Mouse (Mus musculus): ENCODE results near the gene Ncs1. TPM values are rescaled to one million over a fixed set of nuclear protein-coding genes. Genes with fewer than 3 reads are reported as not detected.
A peak's percentile ranks its signal among the peaks of the same experiment; 100 is the strongest.

Ncs1 gene
- polyA plus RNA-seq, 1 experiment from 2014 or later, result 66.5 TPM

GRCm38 (mm10) chr2:31268631-31269030 lies 23.0 kb downstream of the Ncs1 start:
- 42% methylated on average over 5 of the region's 5 CpGs for WGBS
- Histone ChIP-seq H3K27ac (replicated peaks) (no peak overlapping the region), H3K4me1 (peaks cover 56% of the 10 kb centered on the region), H3K9me3 (no peaks in the 10 kb centered on the region), H3K36me3 (replicated peaks) (peaks cover 53% of the 10 kb centered on the region), H3K4me3 (no peak overlapping the region), H3K27me3 (replicated peaks; ENCODE audit: low read depth, poor library complexity, severe bottlenecking) (no peaks in the 10 kb centered on the region)
- peak; percentile 31 for DNase-seq (ENCODE audit: low spot score)

DNA sequence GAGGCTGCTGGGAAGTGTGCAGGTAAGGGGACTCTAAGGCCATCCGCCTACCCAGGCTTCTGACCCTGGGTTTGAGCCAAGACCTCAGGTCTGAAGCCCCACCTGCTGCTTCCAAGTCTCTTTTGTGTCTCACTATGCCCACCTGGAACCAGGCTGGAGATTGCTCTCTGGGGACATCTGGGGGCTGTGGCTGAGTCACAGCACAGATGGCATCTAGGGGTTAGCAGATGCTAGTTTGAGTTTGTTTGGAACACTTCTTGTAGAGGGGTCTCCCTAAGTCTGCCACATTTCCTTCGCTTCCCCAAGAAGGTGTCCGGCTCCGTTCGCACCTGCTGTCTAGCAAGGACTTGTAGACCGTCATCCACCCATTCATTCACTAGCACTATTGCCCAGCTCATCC lies 23.6 kb downstream of the Ncs1 start:
- H3K4me1 ChIP-seq, result peaks cover 50% of the 10 kb centered on the region
- peaks cover 59% of the 10 kb centered on the region for H3K36me3 ChIP-seq (replicated peaks)
- H3K9me3 ChIP-seq, result no peaks in the 10 kb centered on the region
- H3K4me3 ChIP-seq, result no peak overlapping the region
- WGBS, result 94% methylated on average over 6 of the region's 6 CpGs
- H3K27me3 ChIP-seq (replicated peaks; ENCODE audit: low read depth, poor library complexity, severe bottlenecking), result no peaks in the 10 kb centered on the region
- no peak for DNase-seq (ENCODE audit: low spot score)
- no peak overlapping the region for H3K27ac ChIP-seq (replicated peaks)

DNA sequence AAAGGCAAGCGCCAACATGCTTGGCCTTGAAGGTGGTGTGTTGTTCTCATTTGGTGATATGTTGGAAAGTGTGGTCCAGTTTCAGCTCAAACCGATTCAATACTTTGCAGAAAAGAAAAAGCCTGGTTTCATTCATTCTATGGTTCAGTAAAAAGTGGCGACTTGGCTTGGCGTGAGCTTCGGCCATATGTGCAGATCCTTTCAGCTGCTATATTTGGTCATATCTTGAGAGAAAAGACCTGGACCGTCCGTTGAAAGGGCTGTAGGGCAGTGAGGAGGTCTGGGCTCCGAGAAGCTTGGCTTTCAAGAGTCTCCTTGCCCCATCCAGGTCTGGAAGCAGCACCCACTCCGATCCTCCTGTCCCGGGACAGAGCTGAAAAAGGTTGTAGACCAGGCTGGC lies 24.2 kb downstream of the Ncs1 start:
- H3K4me1 ChIP-seq, result peaks cover 43% of the 10 kb centered on the region
- no peak overlapping the region for H3K4me3 ChIP-seq
- WGBS, result 94% methylated on average over 10 of the region's 10 CpGs
- H3K27ac ChIP-seq (replicated peaks), result no peak overlapping the region
- peaks cover 63% of the 10 kb centered on the region for H3K36me3 ChIP-seq (replicated peaks)
- DNase-seq (ENCODE audit: low spot score), result no peak
- no peaks in the 10 kb centered on the region for H3K27me3 ChIP-seq (replicated peaks; ENCODE audit: low read depth, poor library complexity, severe bottlenecking)
- H3K9me3 ChIP-seq, result no peaks in the 10 kb centered on the region

GRCm38 (mm10) chr2:31270470-31270869 lies 24.8 kb downstream of the Ncs1 start:
- no peak overlapping the region for H3K27ac ChIP-seq (replicated peaks)
- H3K9me3 ChIP-seq, result no peaks in the 10 kb centered on the region
- peaks cover 69% of the 10 kb centered on the region for H3K36me3 ChIP-seq (replicated peaks)
- DNase-seq (ENCODE audit: low spot score), result no peak
- peaks cover 37% of the 10 kb centered on the region for H3K4me1 ChIP-seq
- WGBS, result 92% methylated on average over 8 of the region's 8 CpGs
- no peak overlapping the region for H3K4me3 ChIP-seq
- no peaks in the 10 kb centered on the region for H3K27me3 ChIP-seq (replicated peaks; ENCODE audit: low read depth, poor library complexity, severe bottlenecking)

GRCm38 (mm10) chr2:31271071-31271470 lies 25.4 kb downstream of the Ncs1 start:
- peaks cover 73% of the 10 kb centered on the region for H3K36me3 ChIP-seq (replicated peaks)
- no peak overlapping the region for H3K4me3 ChIP-seq
- 92% methylated on average over 1 of the region's 1 CpGs for WGBS
- H3K27ac ChIP-seq (replicated peaks), result no peak overlapping the region
- no peaks in the 10 kb centered on the region for H3K27me3 ChIP-seq (replicated peaks; ENCODE audit: low read depth, poor library complexity, severe bottlenecking)
- peaks cover 31% of the 10 kb centered on the region for H3K4me1 ChIP-seq
- no peaks in the 10 kb centered on the region for H3K9me3 ChIP-seq
- no peak for DNase-seq (ENCODE audit: low spot score)

GRCm38 (mm10) chr2:31274993-31275392 lies 29.4 kb downstream of the Ncs1 start:
- H3K4me3 ChIP-seq, result no peak overlapping the region
- no peak for DNase-seq (ENCODE audit: low spot score)
- no peaks in the 10 kb centered on the region for H3K9me3 ChIP-seq
- H3K27me3 ChIP-seq (replicated peaks; ENCODE audit: low read depth, poor library complexity, severe bottlenecking), result no peaks in the 10 kb centered on the region
- 93% methylated on average over 6 of the region's 6 CpGs for WGBS
- H3K36me3 ChIP-seq (replicated peaks), result peaks cover 82% of the 10 kb centered on the region
- H3K27ac ChIP-seq (replicated peaks), result no peak overlapping the region
- no peaks in the 10 kb centered on the region for H3K4me1 ChIP-seq

- no peak overlapping the region for H3K27ac ChIP-seq (replicated peaks)
- H3K4me1 ChIP-seq, result no peaks in the 10 kb centered on the region
- WGBS, result 77% methylated on average over 6 of the region's 6 CpGs
- no peak overlapping the region for H3K4me3 ChIP-seq
- H3K27me3 ChIP-seq (replicated peaks; ENCODE audit: low read depth, poor library complexity, severe bottlenecking), result no peaks in the 10 kb centered on the region
- H3K9me3 ChIP-seq, result no peaks in the 10 kb centered on the region
- no peak for DNase-seq (ENCODE audit: low spot score)
- H3K36me3 ChIP-seq (replicated peaks), result peaks cover 88% of the 10 kb centered on the region
Observed at GRCm38 (mm10) chr2:31277810-31278209, 32.2 kb downstream of the Ncs1 start.

DNA sequence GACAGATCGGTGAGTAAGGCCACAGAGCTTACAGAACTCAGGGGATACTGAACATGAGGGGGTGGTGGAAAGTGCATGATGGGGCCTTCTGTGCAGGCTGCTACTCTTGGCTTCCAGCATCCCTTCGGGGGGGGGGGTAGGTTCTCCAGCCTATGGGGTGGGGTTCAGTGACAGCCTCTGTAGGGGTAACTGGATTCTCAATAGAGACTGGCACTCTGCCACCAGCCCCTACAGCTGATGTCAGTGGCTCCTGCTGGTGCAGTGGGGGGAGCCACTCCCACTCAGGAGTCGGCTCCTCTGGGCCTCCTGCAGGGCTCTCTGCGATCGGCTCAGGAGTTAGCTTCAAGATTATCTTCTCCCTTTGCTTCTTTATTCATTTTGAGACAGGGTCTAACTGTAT lies 32.9 kb downstream of the Ncs1 start:
- Histone ChIP-seq H3K36me3 (replicated peaks) (peaks cover 92% of the 10 kb centered on the region), H3K4me1 (no peaks in the 10 kb centered on the region), H3K9me3 (no peaks in the 10 kb centered on the region), H3K27me3 (replicated peaks; ENCODE audit: low read depth, poor library complexity, severe bottlenecking) (no peaks in the 10 kb centered on the region), H3K4me3 (no peak overlapping the region), H3K27ac (replicated peaks) (no peak overlapping the region)
- 86% methylated on average over 5 of the region's 5 CpGs for WGBS
- DNase-seq (ENCODE audit: low spot score), result no peak

- peaks cover 94% of the 10 kb centered on the region for H3K36me3 ChIP-seq (replicated peaks)
- H3K9me3 ChIP-seq, result no peaks in the 10 kb centered on the region
- no peak for DNase-seq (ENCODE audit: low spot score)
- H3K4me1 ChIP-seq, result no peaks in the 10 kb centered on the region
- no peak overlapping the region for H3K4me3 ChIP-seq
- no peaks in the 10 kb centered on the region for H3K27me3 ChIP-seq (replicated peaks; ENCODE audit: low read depth, poor library complexity, severe bottlenecking)
- WGBS, result 93% methylated on average over 8 of the region's 8 CpGs
- no peak overlapping the region for H3K27ac ChIP-seq (replicated peaks)
Observed at GRCm38 (mm10) chr2:31281138-31281537, 35.5 kb downstream of the Ncs1 start.

- peak; percentile 31 for DNase-seq (ENCODE audit: low spot score)
- Histone ChIP-seq H3K27ac (replicated peaks) (no peak overlapping the region), H3K4me3 (no peak overlapping the region), H3K27me3 (replicated peaks; ENCODE audit: low read depth, poor library complexity, severe bottlenecking) (no peaks in the 10 kb centered on the region), H3K9me3 (no peaks in the 10 kb centered on the region), H3K4me1 (no peaks in the 10 kb centered on the region), H3K36me3 (replicated peaks) (peaks cover 94% of the 10 kb centered on the region)
- WGBS, result 53% methylated on average over 7 of the region's 7 CpGs
Observed at GRCm38 (mm10) chr2:31282266-31282665, 36.6 kb downstream of the Ncs1 start.

GRCm38 (mm10) chr2:31282880-31283279 lies 37.3 kb downstream of the Ncs1 start:
- Histone ChIP-seq H3K27ac (replicated peaks) (no peak overlapping the region), H3K9me3 (no peaks in the 10 kb centered on the region), H3K4me3 (no peak overlapping the region), H3K27me3 (replicated peaks; ENCODE audit: low read depth, poor library complexity, severe bottlenecking) (no peaks in the 10 kb centered on the region), H3K4me1 (no peaks in the 10 kb centered on the region), H3K36me3 (replicated peaks) (peaks cover 94% of the 10 kb centered on the region)
- 94% methylated on average over 12 of the region's 12 CpGs for WGBS
- DNase-seq (ENCODE audit: low spot score), result no peak

- Histone ChIP-seq H3K27me3 (replicated peaks; ENCODE audit: low read depth, poor library complexity, severe bottlenecking) (no peaks in the 10 kb centered on the region), H3K4me1 (no peaks in the 10 kb centered on the region), H3K36me3 (replicated peaks) (peaks cover 96% of the 10 kb centered on the region), H3K4me3 (no peak overlapping the region), H3K27ac (replicated peaks) (no peak overlapping the region), H3K9me3 (no peaks in the 10 kb centered on the region)
- DNase-seq (ENCODE audit: low spot score), result no peak
- 91% methylated on average over 5 of the region's 5 CpGs for WGBS
Observed at GRCm38 (mm10) chr2:31284531-31284930, 38.9 kb downstream of the Ncs1 start.

GRCm38 (mm10) chr2:31291421-31291820 lies 45.8 kb downstream of the Ncs1 start:
- no peaks in the 10 kb centered on the region for H3K9me3 ChIP-seq
- WGBS, result 11% methylated on average over 6 of the region's 6 CpGs
- no peak overlapping the region for H3K27ac ChIP-seq (replicated peaks)
- no peak overlapping the region for H3K4me3 ChIP-seq
- peaks cover 72% of the 10 kb centered on the region for H3K36me3 ChIP-seq (replicated peaks)
- no peaks in the 10 kb centered on the region; the same call in 1 of the 2 replicates for H3K4me1 ChIP-seq
- DNase-seq (ENCODE audit: low spot score), result peak; percentile 76
- no peaks in the 10 kb centered on the region for H3K27me3 ChIP-seq (replicated peaks; ENCODE audit: low read depth, poor library complexity, severe bottlenecking)

GRCm38 (mm10) chr2:31294985-31295384 lies 49.4 kb downstream of the Ncs1 start:
- 4% methylated on average over 4 of the region's 4 CpGs for WGBS
- Histone ChIP-seq H3K4me1 (peaks cover 20% of the 10 kb centered on the region), H3K27ac (replicated peaks) (no peak overlapping the region), H3K27me3 (replicated peaks; ENCODE audit: low read depth, poor library complexity, severe bottlenecking) (no peaks in the 10 kb centered on the region), H3K4me3 (no peak overlapping the region), H3K36me3 (replicated peaks) (peaks cover 36% of the 10 kb centered on the region), H3K9me3 (no peaks in the 10 kb centered on the region)
- DNase-seq (ENCODE audit: low spot score), result peak; percentile 83

Data from embryonic facial prominence, embryonic 10.5 days (tissue).